Mouse (Mus musculus): ENCODE data around the gene Sorcs2. TPM values are rescaled to one million over a fixed set of nuclear protein-coding genes. Genes with fewer than 3 reads are reported as not detected.

The Sorcs2 gene
- polyA plus RNA-seq, 1 experiment from 2014 or later: 21.2 TPM

GRCm38 (mm10) chr5:36186294-36187053, 211.5 kb downstream of the Sorcs2 start:
- no peaks in the 10 kb centered on the region for H3K4me1 ChIP-seq
- H3K27me3 ChIP-seq: no peaks in the 10 kb centered on the region
- ATAC-seq (ENCODE audit: borderline replicate concordance, extremely low read depth, low FRiP score, low TSS enrichment): 0 out of 2 replicates have a peak, but pooled peaks have one; percentile 15
- WGBS: 38% methylated on average over 8 of the region's 8 CpGs
- H3K27ac ChIP-seq: no peak overlapping the region
- no peak overlapping the region for H3K4me2 ChIP-seq
- no peaks in the 10 kb centered on the region for H3K9me3 ChIP-seq
- no peak overlapping the region for H3K4me3 ChIP-seq
- H3K9ac ChIP-seq: no peak overlapping the region
- H3K36me3 ChIP-seq: no peaks in the 10 kb centered on the region

DNA sequence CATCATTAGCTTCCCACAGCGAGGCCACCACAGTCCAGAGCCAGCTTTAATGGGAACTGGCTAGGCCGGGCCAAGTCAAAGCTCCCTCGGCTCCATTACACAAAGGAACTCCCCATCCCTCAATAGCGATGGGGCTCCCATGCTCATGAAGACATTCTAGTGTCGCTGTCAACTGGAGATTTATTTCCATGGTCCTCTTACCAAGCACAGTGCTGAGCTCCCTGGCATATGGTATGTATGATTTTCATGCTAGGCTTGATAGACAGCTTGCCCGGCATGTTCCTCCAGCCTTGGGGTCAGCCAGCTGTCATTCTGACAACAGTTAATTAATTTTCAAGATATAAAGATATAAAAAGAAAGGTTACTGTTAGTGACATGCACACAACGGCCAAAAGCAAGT, 215.6 kb downstream of the Sorcs2 start:
- Histone ChIP-seq H3K4me2 (no peak overlapping the region), H3K9ac (no peak overlapping the region), H3K4me3 (no peak overlapping the region), H3K27me3 (no peaks in the 10 kb centered on the region), H3K9me3 (no peaks in the 10 kb centered on the region), H3K4me1 (no peaks in the 10 kb centered on the region), H3K27ac (no peak overlapping the region), H3K36me3 (no peaks in the 10 kb centered on the region)
- 59% methylated on average over 7 of the region's 7 CpGs for WGBS
- ATAC-seq (ENCODE audit: borderline replicate concordance, extremely low read depth, low FRiP score, low TSS enrichment): no peak

DNA sequence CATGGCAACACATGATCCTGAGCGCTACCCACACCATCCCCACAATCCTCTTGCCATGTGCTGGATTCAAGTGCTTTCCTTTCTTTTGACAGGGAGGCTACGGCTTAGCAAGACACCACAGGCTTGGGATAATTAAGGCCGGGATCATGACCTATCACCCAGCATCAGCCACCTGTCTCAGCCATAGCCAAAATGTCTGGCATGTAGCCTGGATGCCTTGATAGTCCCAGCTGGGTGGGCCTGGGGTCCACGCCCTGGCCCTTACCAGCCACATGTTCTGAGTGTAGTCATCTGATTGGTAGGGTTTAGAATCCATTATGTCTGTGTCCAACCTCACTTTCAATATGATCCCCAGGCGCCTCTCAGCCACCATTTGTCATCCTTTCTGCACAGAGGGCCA, 218.2 kb downstream of the Sorcs2 start:
- WGBS: 76% methylated on average over 5 of the region's 5 CpGs
- Histone ChIP-seq H3K36me3 (no peaks in the 10 kb centered on the region), H3K4me2 (no peak overlapping the region), H3K27me3 (no peaks in the 10 kb centered on the region), H3K27ac (no peak overlapping the region), H3K4me3 (no peak overlapping the region), H3K9ac (no peak overlapping the region), H3K4me1 (no peaks in the 10 kb centered on the region), H3K9me3 (no peaks in the 10 kb centered on the region)
- no peak for ATAC-seq (ENCODE audit: borderline replicate concordance, extremely low read depth, low FRiP score, low TSS enrichment)

DNA sequence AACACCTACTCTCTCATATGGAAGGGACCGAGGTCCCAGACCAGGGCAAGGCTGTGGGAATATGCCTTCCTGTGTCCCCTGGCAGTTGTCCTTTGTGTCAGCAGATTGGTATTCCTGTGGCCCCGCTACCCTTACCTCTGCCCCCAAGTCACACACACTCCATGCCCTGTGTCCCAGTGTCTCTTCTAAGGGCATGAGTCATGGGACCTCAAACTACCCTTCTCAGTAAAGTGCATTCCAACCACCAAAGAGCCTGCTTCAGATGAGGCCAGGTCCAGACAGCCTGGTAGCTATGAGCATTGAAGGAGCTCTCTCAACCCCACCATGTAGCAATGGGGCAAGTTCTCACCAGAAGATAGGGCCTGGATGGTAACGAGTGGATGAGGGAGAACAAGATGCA, 219.2 kb downstream of the Sorcs2 start:
- H3K36me3 ChIP-seq: no peaks in the 10 kb centered on the region
- WGBS: 93% methylated on average over 3 of the region's 3 CpGs
- no peaks in the 10 kb centered on the region for H3K9me3 ChIP-seq
- H3K4me1 ChIP-seq: no peaks in the 10 kb centered on the region
- H3K9ac ChIP-seq: no peak overlapping the region
- H3K4me2 ChIP-seq: no peak overlapping the region
- no peaks in the 10 kb centered on the region for H3K27me3 ChIP-seq
- H3K27ac ChIP-seq: no peak overlapping the region
- H3K4me3 ChIP-seq: no peak overlapping the region
- no peak for ATAC-seq (ENCODE audit: borderline replicate concordance, extremely low read depth, low FRiP score, low TSS enrichment)

- no peaks in the 10 kb centered on the region for H3K36me3 ChIP-seq
- H3K27me3 ChIP-seq: no peaks in the 10 kb centered on the region
- no peak overlapping the region for H3K4me2 ChIP-seq
- no peaks in the 10 kb centered on the region for H3K4me1 ChIP-seq
- H3K9me3 ChIP-seq: no peaks in the 10 kb centered on the region
- no peak overlapping the region for H3K9ac ChIP-seq
- H3K4me3 ChIP-seq: no peak overlapping the region
- WGBS: 35% methylated on average over 7 of the region's 7 CpGs
- ATAC-seq (ENCODE audit: borderline replicate concordance, extremely low read depth, low FRiP score, low TSS enrichment): no peak
- H3K27ac ChIP-seq: no peak overlapping the region
Observed at GRCm38 (mm10) chr5:36178215-36178614, 219.7 kb downstream of the Sorcs2 start.

DNA sequence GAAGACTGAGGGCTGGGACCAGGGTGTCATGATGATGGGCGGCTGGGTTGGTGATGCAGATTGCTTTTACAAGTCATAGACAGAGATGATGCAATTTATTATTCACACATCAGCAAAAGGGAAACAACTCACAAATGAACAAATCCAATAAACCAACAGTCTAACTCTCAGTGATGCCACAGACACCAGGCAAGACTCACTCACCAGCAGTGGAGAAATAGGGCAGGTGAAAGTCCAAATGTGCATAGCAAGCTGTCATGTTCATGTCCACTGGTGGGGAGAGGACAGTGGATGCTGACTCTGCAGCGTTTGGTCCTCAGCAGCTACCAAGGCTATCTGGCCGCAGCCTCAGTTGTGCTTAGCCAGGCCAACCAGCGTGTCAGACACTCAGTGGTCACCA, 221.1 kb downstream of the Sorcs2 start:
- no peaks in the 10 kb centered on the region for H3K9me3 ChIP-seq
- no peak overlapping the region for H3K4me3 ChIP-seq
- H3K27me3 ChIP-seq: no peaks in the 10 kb centered on the region
- H3K4me2 ChIP-seq: no peak overlapping the region
- H3K36me3 ChIP-seq: no peaks in the 10 kb centered on the region
- no peak for ATAC-seq (ENCODE audit: borderline replicate concordance, extremely low read depth, low FRiP score, low TSS enrichment)
- whole genome bisulfite sequencing: 86% methylated on average over 4 of the region's 4 CpGs
- H3K27ac ChIP-seq: no peak overlapping the region
- no peaks in the 10 kb centered on the region for H3K4me1 ChIP-seq
- H3K9ac ChIP-seq: no peak overlapping the region

DNA sequence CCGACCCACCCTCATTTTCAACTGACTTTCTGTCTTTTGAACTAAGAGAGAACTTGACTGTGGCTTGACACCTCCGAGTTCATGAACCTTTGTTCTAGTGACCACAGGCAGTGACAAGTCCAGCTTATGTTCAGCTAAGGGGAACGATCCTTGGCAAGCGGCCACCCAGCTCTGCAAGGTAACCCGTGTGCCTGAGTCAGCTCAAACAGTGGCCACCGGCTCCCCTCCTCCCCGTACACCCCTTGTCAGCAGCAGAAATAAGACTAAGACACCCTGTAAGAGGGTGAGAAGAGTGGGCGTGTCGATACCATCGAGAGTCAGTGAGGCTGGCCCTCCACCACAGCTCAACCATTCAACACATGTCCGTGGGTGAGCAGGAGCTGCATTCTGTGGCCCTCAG, 221.5 kb downstream of the Sorcs2 start:
- ATAC-seq (ENCODE audit: borderline replicate concordance, extremely low read depth, low FRiP score, low TSS enrichment): no peak
- Histone ChIP-seq H3K4me2 (no peak overlapping the region), H3K9me3 (no peaks in the 10 kb centered on the region), H3K27ac (no peak overlapping the region), H3K36me3 (no peaks in the 10 kb centered on the region), H3K9ac (no peak overlapping the region), H3K4me3 (no peak overlapping the region), H3K4me1 (no peaks in the 10 kb centered on the region), H3K27me3 (no peaks in the 10 kb centered on the region)
- WGBS: 71% methylated on average over 11 of the region's 11 CpGs

DNA sequence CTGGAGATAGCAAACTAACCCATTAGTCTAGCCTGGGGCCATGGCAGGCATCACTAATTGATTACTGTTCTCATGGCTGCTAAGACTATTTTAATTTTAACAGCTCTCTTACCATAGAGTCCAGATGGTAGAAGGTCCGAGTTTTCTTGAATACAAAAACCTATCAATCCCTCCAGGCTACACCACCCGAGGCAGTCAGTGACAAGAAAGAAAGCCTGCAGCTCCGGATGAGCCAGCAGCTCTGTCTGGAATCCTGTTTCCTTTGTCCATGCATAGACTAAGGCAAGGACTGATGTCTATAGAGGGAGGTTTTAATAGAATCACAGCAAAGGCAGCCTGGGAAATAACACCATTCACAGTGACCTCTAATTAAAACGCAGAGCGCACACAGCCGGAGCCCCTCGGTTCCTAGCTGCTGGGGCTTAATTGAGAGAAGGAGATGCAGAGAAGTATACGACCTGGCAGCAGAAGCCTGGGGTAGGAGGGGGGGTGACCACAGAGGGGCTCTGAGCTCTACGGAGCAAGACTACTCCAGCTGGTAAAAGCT, 223.3 kb downstream of the Sorcs2 start:
- H3K9me3 ChIP-seq: no peaks in the 10 kb centered on the region
- no peaks in the 10 kb centered on the region for H3K36me3 ChIP-seq
- H3K27ac ChIP-seq: no peak overlapping the region
- no peak overlapping the region for H3K9ac ChIP-seq
- no peaks in the 10 kb centered on the region for H3K4me1 ChIP-seq
- no peak overlapping the region for H3K4me2 ChIP-seq
- 64% methylated on average over 9 of the region's 9 CpGs for WGBS
- H3K4me3 ChIP-seq: no peak overlapping the region
- no peak for ATAC-seq (ENCODE audit: borderline replicate concordance, extremely low read depth, low FRiP score, low TSS enrichment)
- no peaks in the 10 kb centered on the region for H3K27me3 ChIP-seq

GRCm38 (mm10) chr5:36168963-36169650, 228.8 kb downstream of the Sorcs2 start:
- 71% methylated on average over 14 of the region's 14 CpGs for WGBS
- H3K27me3 ChIP-seq: no peaks in the 10 kb centered on the region
- no peak overlapping the region for H3K27ac ChIP-seq
- no peaks in the 10 kb centered on the region for H3K9me3 ChIP-seq
- H3K36me3 ChIP-seq: no peaks in the 10 kb centered on the region
- ATAC-seq (ENCODE audit: borderline replicate concordance, extremely low read depth, low FRiP score, low TSS enrichment): no peak
- no peaks in the 10 kb centered on the region for H3K4me1 ChIP-seq
- no peak overlapping the region for H3K4me2 ChIP-seq
- no peak overlapping the region for H3K9ac ChIP-seq
- H3K4me3 ChIP-seq: no peak overlapping the region

- Histone ChIP-seq H3K4me1 (no peaks in the 10 kb centered on the region), H3K27me3 (no peaks in the 10 kb centered on the region), H3K9ac (no peak overlapping the region), H3K9me3 (no peaks in the 10 kb centered on the region), H3K27ac (no peak overlapping the region), H3K36me3 (no peaks in the 10 kb centered on the region), H3K4me3 (no peak overlapping the region), H3K4me2 (no peak overlapping the region)
- no peak for ATAC-seq (ENCODE audit: borderline replicate concordance, extremely low read depth, low FRiP score, low TSS enrichment)
- WGBS: 65% methylated on average over 6 of the region's 6 CpGs
Observed at GRCm38 (mm10) chr5:36166346-36167013, 231.5 kb downstream of the Sorcs2 start.

DNA sequence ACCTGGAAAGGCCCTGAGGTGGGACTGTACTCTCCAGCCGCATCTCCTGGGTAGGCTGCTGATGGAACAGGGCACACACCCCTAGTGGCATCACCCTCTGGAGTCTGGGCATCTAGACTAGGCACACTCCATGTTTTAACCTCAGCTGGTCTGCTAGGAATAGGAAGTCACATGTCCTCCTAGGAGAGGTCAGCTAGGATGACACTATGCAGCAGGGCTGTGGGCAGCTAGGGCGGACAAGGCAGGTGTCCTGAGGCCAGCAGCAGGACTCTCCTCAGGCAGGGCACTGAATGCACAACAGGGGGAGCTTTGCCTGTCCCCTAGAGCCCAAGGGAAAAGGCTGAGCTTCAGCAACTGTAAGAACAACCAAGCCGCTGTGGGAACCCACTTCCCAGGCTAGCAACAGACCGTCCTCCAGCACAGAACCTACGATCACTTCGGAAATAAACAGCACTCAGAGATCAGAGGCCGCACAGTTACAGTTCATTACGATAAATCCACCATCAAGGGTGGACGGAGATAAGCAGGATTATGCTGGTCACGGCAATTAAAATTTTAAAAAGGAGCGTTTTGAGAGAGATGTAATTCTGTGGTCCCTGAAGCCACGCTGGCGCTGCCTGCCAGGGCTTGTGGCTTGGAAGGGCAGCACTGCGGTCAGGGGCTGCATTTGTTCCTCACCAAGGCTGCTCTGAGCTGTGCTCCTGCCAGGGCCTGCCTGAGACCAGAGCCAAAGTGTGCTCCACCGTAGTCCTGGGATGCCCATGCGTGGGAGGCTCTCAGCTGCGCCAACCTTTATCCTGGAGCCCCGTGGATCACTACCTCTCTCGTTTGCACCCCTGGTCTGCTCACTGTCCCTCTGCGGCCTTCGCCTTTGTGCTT, 232.3 kb downstream of the Sorcs2 start:
- Histone ChIP-seq H3K9me3 (no peaks in the 10 kb centered on the region), H3K4me3 (no peak overlapping the region), H3K4me2 (no peak overlapping the region), H3K9ac (no peak overlapping the region), H3K27ac (no peak overlapping the region), H3K4me1 (no peaks in the 10 kb centered on the region), H3K36me3 (no peaks in the 10 kb centered on the region), H3K27me3 (no peaks in the 10 kb centered on the region)
- 69% methylated on average over 21 of the region's 21 CpGs for WGBS
- ATAC-seq (ENCODE audit: borderline replicate concordance, extremely low read depth, low FRiP score, low TSS enrichment): no peak
